Mouse (Mus musculus) forebrain, embryonic 15.5 days (tissue): ENCODE data around the gene Armc2. TPM values are rescaled to one million over a fixed set of nuclear protein-coding genes. Genes with fewer than 3 reads are reported as not detected.
A peak's percentile ranks its signal among the peaks of the same experiment; 100 is the strongest.

Source experiments
- ATAC-seq: fragments of 200-750 bp; cut with Nextera tagmentation; replicated peaks from 2 replicates; pipeline ENCODE4 v1.8.0; 2017; ENCODE audit warnings: mild to moderate bottlenecking, moderate TSS enrichment, moderate library complexity
- H3K27ac ChIP-seq: fragments of 300-500 bp; sonication (generic); replicated peaks from 2 replicates; pipeline ENCODE4 v1.5.1; 2015; ENCODE audit warnings: mild to moderate bottlenecking, inconsistent platforms
- H3K27me3 ChIP-seq: fragments of 300-500 bp; sonication (generic); 2 replicates; pipeline ENCODE4 v1.6.1; 2015; ENCODE audit warnings: inconsistent platforms
- H3K36me3 ChIP-seq: fragments of 300-500 bp; sonication (generic); 2 replicates; pipeline ENCODE4 v1.6.1; 2015; ENCODE audit warnings: mild to moderate bottlenecking, inconsistent platforms
- H3K4me1 ChIP-seq: fragments of 300-500 bp; sonication (generic); 2 replicates; pipeline ENCODE4 v1.6.1; 2015; ENCODE audit warnings: inconsistent platforms
- H3K4me2 ChIP-seq: fragments of 300-500 bp; sonication (generic); replicated peaks from 2 replicates; pipeline ENCODE4 v1.6.1; 2015; ENCODE audit warnings: mild to moderate bottlenecking, inconsistent platforms
- H3K4me3 ChIP-seq: fragments of 300-500 bp; sonication (generic); 2 replicates; pipeline ENCODE4 v1.5.1; 2015; ENCODE audit warnings: mild to moderate bottlenecking, inconsistent platforms
- H3K9ac ChIP-seq: fragments of 300-500 bp; sonication (generic); replicated peaks from 2 replicates; pipeline ENCODE4 v1.6.1; 2015; ENCODE audit warnings: mild to moderate bottlenecking, inconsistent platforms
- H3K9me3 ChIP-seq: fragments of 300-500 bp; sonication (generic); 2 replicates; pipeline ENCODE4 v1.6.1; 2016; ENCODE audit warnings: inconsistent platforms
- WGBS: fragments of 180-500 bp; shearing (Covaris S2); methylation state at CpG from one replicate; pipeline ENCODE4 v1.1.7; 2015; ENCODE audit warnings: mixed read lengths; 5-methylcytosine and 5-hydroxymethylcytosine counted together
- polyA plus RNA-seq: library from polyadenylated mRNA; unstranded; fragments of >200 nt; fragmentation: Nextera tagmentation; extraction: Ambion mirVana; gene quantifications from 2 replicates; pipeline ENCODE4 v1.2.1, GENCODE M21; 2015

The Armc2 gene
- polyA plus RNA-seq, 1 experiment from 2014 or later: 9.0 TPM

- Histone ChIP-seq H3K9ac (no peak overlapping the region), H3K27ac (no peak overlapping the region), H3K4me3 (no peak overlapping the region), H3K9me3 (no peaks in the 10 kb centered on the region), H3K27me3 (no peaks in the 10 kb centered on the region), H3K4me2 (no peak overlapping the region), H3K36me3 (peaks cover 14% of the 10 kb centered on the region), H3K4me1 (peaks cover 31% of the 10 kb centered on the region)
- ATAC-seq: no peak
- WGBS: 47% methylated on average over 4 of the region's 4 CpGs
Measured at GRCm38 (mm10) chr10:41893433-41894411, 124.5 kb downstream of the Armc2 start.

- H3K4me3 ChIP-seq: no peak overlapping the region
- peaks cover 3% of the 10 kb centered on the region; the same call in 1 of the 2 replicates for H3K36me3 ChIP-seq
- H3K9me3 ChIP-seq: no peaks in the 10 kb centered on the region
- no peak overlapping the region for H3K4me2 ChIP-seq
- no peak for ATAC-seq
- H3K27me3 ChIP-seq: no peaks in the 10 kb centered on the region
- WGBS: 94% methylated on average over 4 of the region's 4 CpGs
- no peak overlapping the region for H3K9ac ChIP-seq
- peaks cover 46% of the 10 kb centered on the region for H3K4me1 ChIP-seq
- no peak overlapping the region for H3K27ac ChIP-seq
Measured at GRCm38 (mm10) chr10:41891312-41891711, 126.9 kb downstream of the Armc2 start.

GRCm38 (mm10) chr10:41890537-41890936 lies 127.7 kb downstream of the Armc2 start:
- H3K4me3 ChIP-seq: no peak overlapping the region
- peaks cover 46% of the 10 kb centered on the region for H3K4me1 ChIP-seq
- no peaks in the 10 kb centered on the region for H3K9me3 ChIP-seq
- no peak overlapping the region for H3K9ac ChIP-seq
- H3K27ac ChIP-seq: no peak overlapping the region
- H3K4me2 ChIP-seq: no peak overlapping the region
- ATAC-seq: no peak
- no peaks in the 10 kb centered on the region for H3K27me3 ChIP-seq
- H3K36me3 ChIP-seq: no peaks in the 10 kb centered on the region

- WGBS: 54% methylated on average over 5 of the region's 5 CpGs
Measured at GRCm38 (mm10) chr10:41889566-41889965, 128.7 kb downstream of the Armc2 start.

GRCm38 (mm10) chr10:41888365-41888941 lies 129.8 kb downstream of the Armc2 start:
- H3K4me3 ChIP-seq: peak overlapping the region; percentile 73
- H3K9ac ChIP-seq: 0 out of 2 replicates have a peak overlapping the region, but pooled peaks have one; percentile 89
- peak overlapping the region; percentile 68 for H3K4me2 ChIP-seq
- no peaks in the 10 kb centered on the region for H3K9me3 ChIP-seq
- ATAC-seq: no peak
- H3K27ac ChIP-seq: no peak overlapping the region
- 38% methylated on average over 4 of the region's 4 CpGs for WGBS
- H3K36me3 ChIP-seq: no peaks in the 10 kb centered on the region
- H3K4me1 ChIP-seq: peaks cover 33% of the 10 kb centered on the region
- H3K27me3 ChIP-seq: no peaks in the 10 kb centered on the region

More at GRCm38 (mm10) chr10:41889566-41889965, 128.7 kb downstream of the Armc2 start:
- Histone ChIP-seq H3K4me2 (peak overlapping the region; percentile 12; the same call in 1 of the 2 replicates), H3K27me3 (no peaks in the 10 kb centered on the region), H3K27ac (no peak overlapping the region), H3K9me3 (no peaks in the 10 kb centered on the region), H3K4me1 (peaks cover 44% of the 10 kb centered on the region), H3K36me3 (no peaks in the 10 kb centered on the region), H3K4me3 (no peak overlapping the region), H3K9ac (no peak overlapping the region)
- no peak for ATAC-seq

GRCm38 (mm10) chr10:41887080-41887821 lies 131.0 kb downstream of the Armc2 start:
- Histone ChIP-seq H3K27me3 (no peaks in the 10 kb centered on the region), H3K4me2 (peak overlapping the region; percentile 68), H3K9ac (peak overlapping the region; percentile 89), H3K4me1 (peaks cover 30% of the 10 kb centered on the region), H3K27ac (peak overlapping the region; percentile 95), H3K4me3 (peak overlapping the region; percentile 73), H3K36me3 (no peaks in the 10 kb centered on the region), H3K9me3 (no peaks in the 10 kb centered on the region)
- WGBS: under 1% methylated on average over 62 of the region's 65 CpGs
- peak; percentile 98 for ATAC-seq

- no peak for ATAC-seq
- Histone ChIP-seq H3K36me3 (no peaks in the 10 kb centered on the region), H3K4me2 (no peak overlapping the region), H3K4me1 (peaks cover 32% of the 10 kb centered on the region), H3K4me3 (no peak overlapping the region), H3K27me3 (no peaks in the 10 kb centered on the region), H3K27ac (no peak overlapping the region; the same call in 1 of the 2 replicates), H3K9ac (no peak overlapping the region), H3K9me3 (no peaks in the 10 kb centered on the region)
- 54% methylated on average over 8 of the region's 8 CpGs for WGBS
Measured at GRCm38 (mm10) chr10:41883741-41884575, 134.3 kb downstream of the Armc2 start.

GRCm38 (mm10) chr10:41881438-41881837 lies 136.8 kb downstream of the Armc2 start:
- Histone ChIP-seq H3K9ac (no peak overlapping the region), H3K4me2 (no peak overlapping the region), H3K9me3 (no peaks in the 10 kb centered on the region), H3K4me1 (peaks cover 15% of the 10 kb centered on the region; the same call in 1 of the 2 replicates), H3K36me3 (no peaks in the 10 kb centered on the region), H3K4me3 (no peak overlapping the region), H3K27me3 (no peaks in the 10 kb centered on the region), H3K27ac (no peak overlapping the region)
- 19% methylated on average over 4 of the region's 4 CpGs for WGBS
- ATAC-seq: 0 out of 2 replicates have a peak, but pooled peaks have one; percentile 19

- H3K36me3 ChIP-seq: no peaks in the 10 kb centered on the region
- no peak for ATAC-seq
- no peak overlapping the region for H3K27ac ChIP-seq
- peaks cover 15% of the 10 kb centered on the region; the same call in 1 of the 2 replicates for H3K4me1 ChIP-seq
- H3K4me3 ChIP-seq: no peak overlapping the region
- no peak overlapping the region for H3K4me2 ChIP-seq
- H3K27me3 ChIP-seq: no peaks in the 10 kb centered on the region
- 8% methylated on average over 1 of the region's 1 CpGs for WGBS
- H3K9ac ChIP-seq: no peak overlapping the region
- H3K9me3 ChIP-seq: no peaks in the 10 kb centered on the region
Measured at GRCm38 (mm10) chr10:41880777-41881176, 137.5 kb downstream of the Armc2 start.

- H3K36me3 ChIP-seq: no peaks in the 10 kb centered on the region
- no peak overlapping the region for H3K4me2 ChIP-seq
- H3K4me3 ChIP-seq: no peak overlapping the region
- no peak overlapping the region for H3K9ac ChIP-seq
- H3K27ac ChIP-seq: no peak overlapping the region
- 39% methylated on average over 4 of the region's 4 CpGs for WGBS
- no peaks in the 10 kb centered on the region for H3K9me3 ChIP-seq
- H3K27me3 ChIP-seq: no peaks in the 10 kb centered on the region
- peaks cover 15% of the 10 kb centered on the region; the same call in 1 of the 2 replicates for H3K4me1 ChIP-seq
- ATAC-seq: no peak
Measured at GRCm38 (mm10) chr10:41880206-41880605, 138.0 kb downstream of the Armc2 start.

- no peaks in the 10 kb centered on the region for H3K27me3 ChIP-seq
- no peak overlapping the region for H3K9ac ChIP-seq
- no peak overlapping the region for H3K4me3 ChIP-seq
- no peak overlapping the region for H3K4me2 ChIP-seq
- WGBS: 90% methylated on average over 1 of the region's 1 CpGs
- H3K27ac ChIP-seq: no peak overlapping the region
- no peaks in the 10 kb centered on the region for H3K36me3 ChIP-seq
- no peaks in the 10 kb centered on the region for H3K9me3 ChIP-seq
- H3K4me1 ChIP-seq: peaks cover 15% of the 10 kb centered on the region; the same call in 1 of the 2 replicates
- peak; percentile 57; the same call in 1 of the 2 replicates for ATAC-seq
Measured at GRCm38 (mm10) chr10:41879675-41880074, 138.6 kb downstream of the Armc2 start.
